Mouse (Mus musculus) gastrocnemius, postnatal 36 days (tissue): ENCODE data around the gene Frmpd4. TPM values are rescaled to one million over a fixed set of nuclear protein-coding genes. Genes with fewer than 3 reads are reported as not detected.

Experiments used
- DNase-seq, 2 experiments: peaks; one replicate each; pipeline ENCODE4 v3.0.0; 2022
- intact Hi-C: fragments of 180-260 bp; cut with DNase I; formaldehyde crosslinking; loops from one replicate; pipeline ENCODE4 v1.15.1; 2025
- total RNA-seq, 2 experiments: library from RNA; stranded (reverse); gene quantifications; 2 replicates each; pipeline ENCODE4 v1.2.3; 2021

The Frmpd4 gene
- total RNA-seq, 2 experiments from 2014 or later, result 0.02 to 0.08 TPM

- no peak for DNase-seq
- intact Hi-C loops, result no loop called here
Measured at GRCm38 (mm10) chrX:167654806-167655495, 922.1 kb downstream of the Frmpd4 start.

- intact Hi-C loops, result no loop called here
- no peak for DNase-seq
Measured at GRCm38 (mm10) chrX:167654249-167654648, 922.8 kb downstream of the Frmpd4 start.

GRCm38 (mm10) chrX:167597639-167598217, 979.3 kb downstream of the Frmpd4 start:
- no peak for DNase-seq
- intact Hi-C loops, result no loop called here

- DNase-seq, result no peak
- intact Hi-C loops, result no loop called here
Measured at GRCm38 (mm10) chrX:167552827-167553226, 1024.2 kb downstream of the Frmpd4 start.

GRCm38 (mm10) chrX:167523151-167523550, 1053.9 kb downstream of the Frmpd4 start:
- no peak for DNase-seq
- intact Hi-C loops, result no loop called here

GRCm38 (mm10) chrX:167522528-167522927, 1054.5 kb downstream of the Frmpd4 start:
- intact Hi-C loops, result no loop called here
- no peak for DNase-seq

GRCm38 (mm10) chrX:167518440-167518839, 1058.6 kb downstream of the Frmpd4 start:
- DNase-seq, result no peak
- intact Hi-C loops, result no loop called here

- intact Hi-C loops, result no loop called here
- DNase-seq, result peak in 1 of 2 experiments; percentile 7
Measured at GRCm38 (mm10) chrX:167497780-167498179, 1079.3 kb downstream of the Frmpd4 start.

- no peak for DNase-seq
- intact Hi-C loops, result no loop called here
Measured at GRCm38 (mm10) chrX:167492265-167492664, 1084.8 kb downstream of the Frmpd4 start.

- intact Hi-C loops, result no loop called here
- no peak for DNase-seq
Measured at GRCm38 (mm10) chrX:167491589-167492207, 1085.3 kb downstream of the Frmpd4 start.

- no peak for DNase-seq
- intact Hi-C loops, result no loop called here
Measured at GRCm38 (mm10) chrX:167483409-167484177, 1093.4 kb downstream of the Frmpd4 start.

- intact Hi-C loops, result no loop called here
- no peak for DNase-seq
Measured at GRCm38 (mm10) chrX:167477636-167478035, 1099.4 kb downstream of the Frmpd4 start.

GRCm38 (mm10) chrX:167434883-167435282, 1142.1 kb downstream of the Frmpd4 start:
- DNase-seq, result no peak
- intact Hi-C loops, result no loop called here

- intact Hi-C loops, result no loop called here
- DNase-seq, result no peak
Measured at GRCm38 (mm10) chrX:167433950-167434349, 1143.1 kb downstream of the Frmpd4 start.

Other genes starting within 250 kb of the Frmpd4 start
- 10 to 100 TPM; 41.0 to 42.0 TPM for gene Msl3, start 96.7 kb upstream of the Frmpd4 start, total RNA-seq
- 1 to 10 TPM; 2.3 to 2.8 TPM for gene Arhgap6, start 217.9 kb upstream of the Frmpd4 start, total RNA-seq